Mouse (Mus musculus) kidney, embryonic 15.5 days (tissue): ENCODE data around the gene Irs2. TPM values are rescaled to one million over a fixed set of nuclear protein-coding genes. Genes with fewer than 3 reads are reported as not detected.
A peak's percentile ranks its signal among the peaks of the same experiment; 100 is the strongest.

Source experiments
- ATAC-seq: fragments of 200-750 bp; cut with Nextera tagmentation; replicated peaks from 2 replicates; pipeline ENCODE4 v1.8.0; 2017; ENCODE audit warnings: moderate TSS enrichment; ENCODE audit not compliant: low FRiP score
- H3K27ac ChIP-seq: fragments of 300-500 bp; sonication (generic); 2 replicates; pipeline ENCODE4 v1.5.1; 2015; ENCODE audit warnings: mild to moderate bottlenecking, inconsistent platforms
- H3K27me3 ChIP-seq: fragments of 300-500 bp; sonication (generic); 2 replicates; pipeline ENCODE4 v1.6.1; 2015; ENCODE audit warnings: inconsistent platforms
- H3K36me3 ChIP-seq: fragments of 300-500 bp; sonication (generic); 2 replicates; pipeline ENCODE4 v1.6.1; 2015; ENCODE audit warnings: inconsistent platforms
- H3K4me1 ChIP-seq: fragments of 300-500 bp; sonication (generic); 2 replicates; pipeline ENCODE4 v1.6.1; 2015; ENCODE audit warnings: inconsistent platforms
- H3K4me2 ChIP-seq: fragments of 300-500 bp; sonication (generic); 2 replicates; pipeline ENCODE4 v1.6.1; 2015; ENCODE audit warnings: moderate library complexity, mild to moderate bottlenecking, inconsistent platforms
- H3K4me3 ChIP-seq: fragments of 300-500 bp; sonication (generic); replicated peaks from 2 replicates; pipeline ENCODE4 v1.5.1; 2015; ENCODE audit warnings: mild to moderate bottlenecking, inconsistent platforms
- H3K9ac ChIP-seq: fragments of 300-500 bp; sonication (generic); 2 replicates; pipeline ENCODE4 v1.6.1; 2015; ENCODE audit warnings: mild to moderate bottlenecking, inconsistent platforms
- H3K9me3 ChIP-seq: fragments of 300-500 bp; sonication (generic); replicated peaks from 2 replicates; pipeline ENCODE4 v1.6.1; 2016; ENCODE audit warnings: inconsistent platforms
- WGBS: fragments of 180-500 bp; shearing (Covaris S2); methylation state at CpG from one replicate; pipeline ENCODE4 v1.1.7; 2015; ENCODE audit warnings: mixed read lengths; 5-methylcytosine and 5-hydroxymethylcytosine counted together
- polyA plus RNA-seq: library from polyadenylated mRNA; unstranded; fragments of >200 nt; fragmentation: Nextera tagmentation; extraction: Ambion mirVana; gene quantifications from 2 replicates; pipeline ENCODE4 v1.2.1, GENCODE M21; 2015

Irs2 gene
- polyA plus RNA-seq, 1 experiment from 2014 or later = 5.7 TPM

DNA sequence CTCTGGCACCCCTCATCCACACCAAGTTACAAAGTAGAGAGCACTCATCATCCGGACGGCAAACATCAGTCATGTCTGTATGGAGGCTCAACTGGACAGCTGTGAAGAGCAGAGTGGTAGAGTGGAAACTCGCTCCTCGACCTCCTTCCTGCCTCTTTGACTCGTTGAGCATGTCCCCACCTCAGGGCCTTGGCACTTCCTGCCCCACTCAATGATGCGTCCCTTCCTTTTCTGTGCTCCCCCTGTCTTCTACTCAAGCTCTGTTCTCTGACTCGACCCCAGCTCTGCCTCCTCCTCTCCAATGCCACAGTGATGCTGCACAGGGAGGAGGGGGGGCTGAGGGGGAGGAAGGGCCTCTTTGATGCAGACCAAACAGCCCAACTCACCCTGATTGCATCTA lies 28.3 kb downstream of the Irs2 start:
- WGBS = 32% methylated on average over 7 of the region's 7 CpGs
- no peak; the same call in 1 of the 2 replicates for ATAC-seq
- H3K27me3 ChIP-seq = no peaks in the 10 kb centered on the region
- H3K27ac ChIP-seq = 0 out of 2 replicates have a peak overlapping the region, but pooled peaks have one; percentile 9
- H3K4me2 ChIP-seq = no peak overlapping the region
- H3K9me3 ChIP-seq = no peaks in the 10 kb centered on the region
- H3K9ac ChIP-seq = no peak overlapping the region
- H3K4me3 ChIP-seq = no peak overlapping the region
- peaks cover 49% of the 10 kb centered on the region for H3K4me1 ChIP-seq
- H3K36me3 ChIP-seq = peaks cover 13% of the 10 kb centered on the region; the same call in 1 of the 2 replicates

- Histone ChIP-seq H3K4me2 (no peak overlapping the region), H3K4me1 (peaks cover 55% of the 10 kb centered on the region), H3K4me3 (no peak overlapping the region), H3K36me3 (peaks cover 7% of the 10 kb centered on the region; the same call in 1 of the 2 replicates), H3K9ac (no peak overlapping the region), H3K27me3 (no peaks in the 10 kb centered on the region), H3K27ac (0 out of 2 replicates have a peak overlapping the region, but pooled peaks have one; percentile 9), H3K9me3 (no peaks in the 10 kb centered on the region)
- WGBS = 68% methylated on average over 11 of the region's 11 CpGs
- ATAC-seq = no peak
These were observed 29.0 kb downstream of the Irs2 start for GRCm38 (mm10) chr8:10979196-10979794.

- no peaks in the 10 kb centered on the region for H3K27me3 ChIP-seq
- WGBS = 38% methylated on average over 21 of the region's 21 CpGs
- H3K4me2 ChIP-seq = 0 out of 2 replicates have a peak overlapping the region, but pooled peaks have one; percentile 8
- no peak; the same call in 1 of the 2 replicates for ATAC-seq
- no peak overlapping the region for H3K9ac ChIP-seq
- H3K9me3 ChIP-seq = no peaks in the 10 kb centered on the region
- H3K4me3 ChIP-seq = no peak overlapping the region
- H3K27ac ChIP-seq = peak overlapping the region; percentile 89
- 0 out of 2 replicates have a peak, but pooled peaks cover 3% of the 10 kb centered on the region for H3K36me3 ChIP-seq
- H3K4me1 ChIP-seq = peaks cover 61% of the 10 kb centered on the region
These were observed 29.9 kb downstream of the Irs2 start for GRCm38 (mm10) chr8:10978377-10978776.

GRCm38 (mm10) chr8:10977742-10978376 lies 30.4 kb downstream of the Irs2 start:
- 0 out of 2 replicates have a peak, but pooled peaks cover 3% of the 10 kb centered on the region for H3K36me3 ChIP-seq
- H3K4me2 ChIP-seq = 0 out of 2 replicates have a peak overlapping the region, but pooled peaks have one; percentile 8
- peak; percentile 52; the same call in 1 of the 2 replicates for ATAC-seq
- H3K27me3 ChIP-seq = no peaks in the 10 kb centered on the region
- H3K4me3 ChIP-seq = no peak overlapping the region
- peaks cover 66% of the 10 kb centered on the region for H3K4me1 ChIP-seq
- no peak overlapping the region for H3K9ac ChIP-seq
- peak overlapping the region; percentile 89 for H3K27ac ChIP-seq
- 32% methylated on average over 7 of the region's 7 CpGs for WGBS
- no peaks in the 10 kb centered on the region for H3K9me3 ChIP-seq

DNA sequence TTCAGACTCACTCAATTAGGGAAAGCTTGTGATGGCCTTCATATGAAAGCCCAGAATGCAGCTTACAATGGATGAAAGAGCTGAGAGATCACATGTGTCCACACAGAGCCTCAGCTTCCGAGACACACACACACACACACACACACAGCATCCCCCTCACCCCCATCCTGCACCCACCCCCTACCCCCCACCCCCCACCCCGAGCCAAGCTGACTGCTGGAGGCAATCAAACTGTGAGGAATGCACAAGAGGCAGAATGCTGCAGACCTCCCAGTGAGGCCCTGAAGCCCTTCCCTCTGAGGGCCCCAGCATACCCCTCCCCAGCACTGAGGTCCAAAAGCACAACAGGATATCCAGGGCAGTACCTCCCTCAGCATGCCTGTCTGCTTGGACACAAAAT lies 33.6 kb downstream of the Irs2 start:
- peak overlapping the region; percentile 74 for H3K27ac ChIP-seq
- no peaks in the 10 kb centered on the region for H3K36me3 ChIP-seq
- no peak overlapping the region for H3K4me2 ChIP-seq
- no peaks in the 10 kb centered on the region for H3K27me3 ChIP-seq
- no peaks in the 10 kb centered on the region for H3K9me3 ChIP-seq
- peak; percentile 19; the same call in 1 of the 2 replicates for ATAC-seq
- H3K4me1 ChIP-seq = peaks cover 89% of the 10 kb centered on the region
- H3K9ac ChIP-seq = no peak overlapping the region
- H3K4me3 ChIP-seq = no peak overlapping the region
- 26% methylated on average over 2 of the region's 2 CpGs for WGBS

DNA sequence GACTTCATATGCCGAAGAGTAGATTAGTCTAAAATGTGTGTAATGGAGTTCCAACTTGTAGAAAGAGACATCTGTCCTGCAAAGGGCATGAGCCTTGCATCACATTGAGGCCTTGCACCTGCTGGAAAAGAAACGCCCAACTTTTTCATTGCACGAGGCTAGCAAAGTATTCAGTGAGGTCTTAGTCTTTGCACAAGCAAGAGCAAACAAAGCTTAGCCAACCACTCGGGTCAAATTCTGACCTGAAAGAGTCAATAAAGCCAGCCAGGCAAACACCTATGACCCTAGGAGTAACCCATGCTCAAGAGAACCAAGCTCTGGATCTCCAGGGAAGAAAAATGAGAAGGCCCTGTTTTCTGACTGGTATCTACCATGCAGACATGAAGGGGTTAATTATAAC lies 34.1 kb downstream of the Irs2 start:
- H3K27ac ChIP-seq = peak overlapping the region; percentile 45; the same call in 1 of the 2 replicates
- no peak overlapping the region for H3K4me2 ChIP-seq
- no peak overlapping the region for H3K9ac ChIP-seq
- ATAC-seq = no peak
- H3K4me3 ChIP-seq = no peak overlapping the region
- 72% methylated on average over 4 of the region's 4 CpGs for WGBS
- H3K27me3 ChIP-seq = no peaks in the 10 kb centered on the region
- H3K4me1 ChIP-seq = peaks cover 84% of the 10 kb centered on the region
- H3K36me3 ChIP-seq = no peaks in the 10 kb centered on the region
- H3K9me3 ChIP-seq = no peaks in the 10 kb centered on the region

DNA sequence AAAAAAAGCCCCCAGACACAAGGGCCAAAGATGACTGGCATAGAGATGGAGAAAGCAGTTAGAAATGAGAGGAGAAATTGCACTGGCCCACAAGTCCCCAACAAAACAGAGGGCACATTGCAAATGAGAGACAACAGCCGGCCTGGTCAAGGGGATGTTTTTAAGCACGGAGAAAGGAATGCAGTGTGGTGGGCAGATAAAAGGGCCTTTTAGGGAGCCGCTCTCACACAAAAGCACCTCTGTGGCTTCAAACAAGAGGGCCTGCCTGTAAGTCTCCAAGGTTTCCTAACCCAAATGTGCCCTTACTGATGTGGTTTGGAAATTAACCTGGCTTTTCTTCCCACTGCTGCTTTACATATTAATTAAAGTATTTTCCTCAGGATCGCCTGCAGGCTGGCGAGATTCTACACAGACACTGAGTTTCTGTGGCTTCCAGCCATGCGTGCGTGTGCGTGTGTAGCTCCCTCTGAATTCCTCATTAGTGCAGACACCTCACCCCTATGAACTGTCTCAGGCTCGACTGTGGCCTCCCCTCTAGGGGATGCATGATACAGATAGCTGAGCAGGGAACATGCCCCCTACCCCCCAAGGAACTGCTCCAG lies 35.3 kb downstream of the Irs2 start:
- Histone ChIP-seq H3K4me1 (peaks cover 80% of the 10 kb centered on the region), H3K4me3 (no peak overlapping the region), H3K36me3 (no peaks in the 10 kb centered on the region), H3K9me3 (no peaks in the 10 kb centered on the region), H3K9ac (no peak overlapping the region), H3K4me2 (no peak overlapping the region), H3K27me3 (no peaks in the 10 kb centered on the region), H3K27ac (peak overlapping the region; percentile 71)
- 36% methylated on average over 9 of the region's 9 CpGs for WGBS
- no peak; the same call in 1 of the 2 replicates for ATAC-seq

DNA sequence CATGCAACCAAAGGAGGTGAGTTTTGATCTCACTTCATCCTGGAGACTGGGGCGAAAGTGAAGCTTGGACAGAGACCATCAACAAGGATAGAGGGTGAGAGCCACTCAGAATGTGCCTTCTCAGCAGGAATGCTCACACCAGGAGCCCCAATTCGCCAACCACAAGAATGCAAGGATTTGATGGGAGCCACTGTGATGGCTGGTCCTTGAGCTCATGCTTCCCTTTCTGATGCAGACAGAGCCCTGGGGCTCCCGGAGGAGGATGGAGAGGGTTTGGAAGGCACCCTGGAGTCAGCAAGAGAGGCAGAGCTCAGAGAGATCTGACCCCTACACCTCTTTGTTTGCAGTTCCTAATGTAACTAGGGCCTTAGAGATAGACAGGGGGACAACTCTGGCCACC lies 36.3 kb downstream of the Irs2 start:
- peaks cover 76% of the 10 kb centered on the region for H3K4me1 ChIP-seq
- no peak overlapping the region for H3K4me2 ChIP-seq
- no peak for ATAC-seq
- H3K36me3 ChIP-seq = no peaks in the 10 kb centered on the region
- no peaks in the 10 kb centered on the region for H3K9me3 ChIP-seq
- H3K9ac ChIP-seq = no peak overlapping the region
- H3K4me3 ChIP-seq = no peak overlapping the region
- 68% methylated on average over 3 of the region's 3 CpGs for WGBS
- H3K27me3 ChIP-seq = no peaks in the 10 kb centered on the region
- peak overlapping the region; percentile 71 for H3K27ac ChIP-seq

GRCm38 (mm10) chr8:10971509-10971908 lies 36.7 kb downstream of the Irs2 start:
- no peak for ATAC-seq
- Histone ChIP-seq H3K27me3 (no peaks in the 10 kb centered on the region), H3K9me3 (no peaks in the 10 kb centered on the region), H3K4me2 (no peak overlapping the region), H3K27ac (peak overlapping the region; percentile 43; the same call in 1 of the 2 replicates), H3K4me1 (peaks cover 76% of the 10 kb centered on the region), H3K9ac (no peak overlapping the region), H3K36me3 (no peaks in the 10 kb centered on the region), H3K4me3 (no peak overlapping the region)
- 75% methylated on average over 5 of the region's 5 CpGs for WGBS

DNA sequence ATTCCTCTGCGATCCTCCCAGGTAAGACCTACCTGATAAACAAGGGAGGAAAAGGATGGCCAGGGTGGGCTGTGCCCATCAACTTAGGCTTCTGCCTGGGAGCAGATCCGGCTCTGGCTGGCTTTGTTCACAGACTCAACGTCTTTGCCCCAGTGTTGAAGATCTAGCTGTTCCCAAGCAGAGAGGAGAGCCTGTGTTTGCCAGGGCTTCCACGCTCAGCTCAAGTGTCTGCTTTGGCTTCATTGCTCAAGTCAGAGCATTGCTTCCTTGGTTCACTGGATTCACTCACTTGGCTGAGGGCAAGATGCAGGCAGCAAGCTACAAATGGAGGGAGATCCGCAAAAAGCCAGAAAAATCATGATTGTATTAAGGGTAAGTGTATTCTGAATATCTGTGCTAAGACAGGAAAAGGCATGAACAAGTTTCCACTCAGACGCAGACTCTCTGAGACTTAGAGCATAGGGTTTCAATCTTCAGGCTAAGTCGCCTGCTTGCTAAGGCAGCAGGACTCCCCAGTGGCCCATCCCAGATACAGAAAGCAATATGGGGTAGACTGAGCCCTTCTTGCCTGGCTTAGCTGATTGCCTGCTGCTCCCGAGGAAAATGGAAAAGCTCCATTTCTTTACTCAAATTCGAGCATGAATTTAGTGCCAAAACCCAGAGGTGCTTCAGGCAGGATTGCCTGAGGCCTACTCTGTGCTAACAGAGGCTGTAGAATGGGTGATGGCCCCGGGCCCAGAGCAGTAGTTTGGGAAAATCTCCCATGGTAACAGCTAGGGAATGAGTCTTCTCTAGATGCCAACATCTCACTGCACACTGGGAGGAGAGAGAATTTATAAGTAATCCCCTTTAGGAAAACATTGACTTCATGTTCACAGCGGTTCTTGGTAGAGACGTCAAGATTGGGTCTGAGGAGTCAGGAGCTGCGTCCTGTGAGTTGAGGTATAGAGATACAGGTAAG lies 37.5 kb downstream of the Irs2 start:
- H3K9me3 ChIP-seq = no peaks in the 10 kb centered on the region
- H3K36me3 ChIP-seq = no peaks in the 10 kb centered on the region
- ATAC-seq = no peak
- no peak overlapping the region for H3K9ac ChIP-seq
- H3K27me3 ChIP-seq = no peaks in the 10 kb centered on the region
- peaks cover 79% of the 10 kb centered on the region for H3K4me1 ChIP-seq
- 77% methylated on average over 13 of the region's 13 CpGs for WGBS
- H3K4me2 ChIP-seq = no peak overlapping the region
- H3K4me3 ChIP-seq = no peak overlapping the region
- peak overlapping the region; percentile 61 for H3K27ac ChIP-seq

DNA sequence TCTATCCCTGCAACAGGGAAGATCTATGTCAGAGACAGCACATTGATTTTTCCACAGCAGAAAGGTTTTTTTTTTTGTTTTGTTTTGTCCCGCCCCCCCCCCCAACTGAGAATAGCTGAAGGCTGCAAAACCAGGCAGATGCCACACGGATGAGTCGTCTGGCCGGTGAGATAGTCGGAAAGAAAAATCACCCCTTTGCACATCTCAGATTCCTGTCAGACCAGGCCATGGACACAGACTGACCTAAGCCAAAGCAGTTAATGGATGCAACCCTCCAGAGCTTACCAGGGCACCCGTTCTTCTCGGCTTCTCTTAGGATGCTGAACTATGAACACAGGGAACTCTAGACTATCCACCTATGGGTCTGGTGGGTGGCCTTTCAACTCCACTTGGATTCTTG lies 39.6 kb downstream of the Irs2 start:
- no peaks in the 10 kb centered on the region for H3K9me3 ChIP-seq
- H3K27ac ChIP-seq = no peak overlapping the region
- no peaks in the 10 kb centered on the region for H3K36me3 ChIP-seq
- 51% methylated on average over 7 of the region's 7 CpGs for WGBS
- no peak overlapping the region for H3K9ac ChIP-seq
- no peak overlapping the region for H3K4me3 ChIP-seq
- no peak for ATAC-seq
- H3K4me2 ChIP-seq = no peak overlapping the region
- H3K27me3 ChIP-seq = 0 out of 2 replicates have a peak, but pooled peaks cover 8% of the 10 kb centered on the region
- peaks cover 77% of the 10 kb centered on the region for H3K4me1 ChIP-seq
